Mouse (Mus musculus) stomach, postnatal 0 days (tissue): ENCODE measurements around the gene Rprd2.

Experiments
- CTCF ChIP-seq: IDR thresholded peaks from 2 replicates; pipeline ENCODE4 v1.5.1; 2016; ENCODE audit warnings: antibody characterized with exemption, low read depth, mild to moderate bottlenecking, moderate library complexity
- EP300 ChIP-seq: optimal IDR thresholded peaks from 2 replicates; pipeline ENCODE3; 2016; ENCODE audit warnings: antibody characterized with exemption

DNA sequence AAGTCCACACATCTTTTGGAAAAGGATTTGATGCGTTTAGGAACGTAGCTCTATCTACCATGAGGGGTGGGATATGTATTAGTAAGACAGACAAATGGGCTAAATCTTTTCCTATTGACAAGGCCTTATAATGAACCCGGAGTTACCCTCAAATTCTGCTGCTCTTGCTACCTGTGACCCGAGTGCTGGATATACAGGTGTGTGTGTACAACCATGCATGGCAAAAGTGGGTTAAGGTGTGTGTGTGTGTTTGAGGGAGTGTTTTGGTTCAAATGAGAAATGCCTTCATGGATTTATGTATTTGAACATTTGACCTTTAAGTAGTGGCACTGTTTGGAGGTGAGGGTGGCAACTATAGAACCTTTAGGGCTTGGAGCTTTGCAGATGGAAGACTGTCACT is 10.4 kb upstream of the Rprd2 start:
- TF ChIP-seq CTCF: no peak
- TF ChIP-seq EP300: no peak
